8 mouse cellular contexts compared by ENCODE assay signal in the genomic region with DNA sequence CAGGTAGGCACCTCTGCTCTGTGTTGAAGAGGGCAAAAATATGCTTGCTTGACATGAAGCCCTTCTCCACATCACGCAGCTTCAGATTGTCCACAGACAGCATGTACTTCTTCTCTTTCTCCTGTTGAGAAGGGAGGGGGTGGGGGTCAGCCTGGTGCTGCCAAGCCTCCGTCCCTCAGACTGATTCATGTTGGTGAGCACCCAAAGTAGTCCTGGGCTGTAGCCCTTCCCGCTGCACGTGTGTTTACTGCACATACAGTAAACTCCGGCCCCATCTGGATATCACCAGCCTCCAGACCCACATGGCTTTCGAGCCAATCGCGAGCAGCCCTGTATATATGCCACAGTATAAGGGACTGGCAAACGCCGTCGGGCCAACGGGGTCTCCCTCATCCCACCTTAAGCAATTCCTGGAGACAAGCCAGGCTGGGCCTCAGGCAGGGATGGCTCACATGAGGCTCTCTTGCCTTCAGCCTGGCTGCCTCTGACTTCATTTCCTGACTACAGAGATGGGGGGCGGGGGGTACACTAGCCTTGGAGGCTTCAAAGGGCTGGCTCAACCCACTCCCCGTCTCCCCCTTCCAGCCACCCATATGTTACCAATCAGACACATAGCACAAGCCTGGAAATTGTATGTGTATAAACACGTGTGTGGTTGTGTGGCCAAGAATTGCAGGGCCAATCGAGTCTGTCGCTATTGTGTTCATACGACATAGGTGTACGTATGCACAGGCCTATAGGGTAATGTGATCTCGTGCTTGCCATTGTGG. TPM values are rescaled to one million over a fixed set of nuclear protein-coding genes. Genes with fewer than 3 reads are reported as not detected.
A peak's percentile ranks its signal among the peaks of the same experiment; 100 is the strongest.
DNase-seq lines count a peak whose midpoint lies in the region; ATAC-seq and TF ChIP-seq lines count a peak whose summit lies in the region.

No protein-coding gene starts in this region.

- peak; percentile 9; the same call in 1 of the 2 replicates for ATAC-seq in intestine, embryonic 14.5 days (replicated peaks; ENCODE audit: low FRiP score, low TSS enrichment, low read depth)
- peak; percentile 25; the same call in 1 of the 2 replicates for ATAC-seq in stomach, postnatal 0 days (ENCODE audit: low FRiP score, low TSS enrichment)

- no peaks in the 10 kb centered on the region for H3K27me3 ChIP-seq in heart, adult 2 months (ENCODE audit: control insufficient read depth, insufficient read depth, low read length)
- H3K27me3 ChIP-seq in intestine, embryonic 14.5 days (replicated peaks; ENCODE audit: control insufficient read depth, insufficient read depth, low read length), result no peaks in the 10 kb centered on the region
- no peaks in the 10 kb centered on the region for H3K27me3 ChIP-seq in stomach, postnatal 0 days (ENCODE audit: control insufficient read depth, insufficient read depth, low read length)

- H3K4me3 ChIP-seq in heart, adult 2 months, result no peak overlapping the region
- no peak overlapping the region for H3K4me3 ChIP-seq in intestine, embryonic 14.5 days (ENCODE audit: low read depth, low read length)
- no peak overlapping the region for H3K4me3 ChIP-seq in stomach, postnatal 0 days (ENCODE audit: low read depth, low read length)

- no peak overlapping the region for H3K9ac ChIP-seq in heart, adult 2 months (ENCODE audit: low read depth, low read length)
- no peak overlapping the region for H3K9ac ChIP-seq in intestine, embryonic 14.5 days (ENCODE audit: low read length)
- H3K9ac ChIP-seq in stomach, postnatal 0 days (ENCODE audit: low read length), result no peak overlapping the region

- no peaks in the 10 kb centered on the region for H3K36me3 ChIP-seq in heart, adult 2 months (ENCODE audit: control insufficient read depth, insufficient read depth, low read length)
- H3K36me3 ChIP-seq in intestine, embryonic 14.5 days (ENCODE audit: control insufficient read depth, insufficient read depth, low read length), result no peaks in the 10 kb centered on the region
- H3K36me3 ChIP-seq in stomach, postnatal 0 days (ENCODE audit: control insufficient read depth, insufficient read depth, low read length), result no peaks in the 10 kb centered on the region

- H3K4me1 ChIP-seq in heart, adult 2 months (ENCODE audit: control insufficient read depth, insufficient read depth, low read length), result peaks cover 2% of the 10 kb centered on the region; the same call in 1 of the 2 replicates
- peaks cover 43% of the 10 kb centered on the region for H3K4me1 ChIP-seq in intestine, embryonic 14.5 days (replicated peaks; ENCODE audit: control insufficient read depth, insufficient read depth, low read length)
- peaks cover 4% of the 10 kb centered on the region for H3K4me1 ChIP-seq in stomach, postnatal 0 days (replicated peaks; ENCODE audit: control insufficient read depth, insufficient read depth)

- no peaks in the 10 kb centered on the region for H3K79me2 ChIP-seq in heart, adult 2 months (replicated peaks; ENCODE audit: control insufficient read depth, insufficient read depth, low read length)

- no peak for TF ChIP-seq CTCF in heart, adult 2 months (IDR thresholded peaks at IDR 0.05)
- TF ChIP-seq CTCF in stomach, postnatal 0 days (IDR thresholded peaks at IDR 0.05; ENCODE audit: low read depth), result no peak

- no peak for TF ChIP-seq EP300 in heart, adult 2 months (IDR thresholded peaks at IDR 0.05; ENCODE audit: insufficient read depth, low read depth, low read length)
- TF ChIP-seq EP300 in stomach, postnatal 0 days (optimal IDR thresholded peaks at IDR 0.05), result no peak

- 61% methylated on average over 20 of the region's 20 CpGs for WGBS in heart, adult 2 months
- WGBS in intestine, embryonic 14.5 days, result 40% methylated on average over 20 of the region's 20 CpGs
- 47% methylated on average over 20 of the region's 20 CpGs for WGBS in stomach, postnatal 0 days

- TF ChIP-seq POLR2A in heart, adult 2 months (IDR thresholded peaks at IDR 0.05; ENCODE audit: insufficient read depth, low read depth, low read length), result no peak

- peak overlapping the region; percentile 22 for H3K4me2 ChIP-seq in intestine, embryonic 14.5 days (ENCODE audit: low read length)
- no peak overlapping the region for H3K4me2 ChIP-seq in stomach, postnatal 0 days (replicated peaks; ENCODE audit: low read depth)

- no peak for DNase-seq in heart, adult 2 months
- DNase-seq in heart, postnatal 25 days (ENCODE audit: low spot score), result no peak
- peak; percentile 39 to 43 for DNase-seq in right cerebral cortex, postnatal 10 days (ENCODE audit: low spot score in 2 of 2)
- DNase-seq in right cerebral cortex, postnatal 25 days, result no peak
- DNase-seq in intestine, embryonic 14.5 days (ENCODE audit: low spot score), result peak; percentile 73
- DNase-seq in stomach, postnatal 0 days (ENCODE audit: low spot score), result no peak
- no peak for DNase-seq in gastrocnemius, postnatal 36 days
- no peak for DNase-seq in c-Kit-positive CD71-positive TER-119-positive erythroid progenitor cells, embryonic 14.5 days (ENCODE audit: low spot score)

- intact Hi-C loops in heart, adult 2 months (cut with DNase I), result no loop called here
- intact Hi-C loops in heart, postnatal 25 days (cut with DNase I), result no loop called here
- intact Hi-C loops in gastrocnemius, postnatal 36 days (cut with DNase I), result loop anchor here (5.0 kb wide), 1 partner anchor 35 kb away; the partner anchor contains the start of genes Ciz1 and Dnm1

- H3K9me3 ChIP-seq in intestine, embryonic 14.5 days (ENCODE audit: control insufficient read depth, low read length), result no peaks in the 10 kb centered on the region
- H3K9me3 ChIP-seq in stomach, postnatal 0 days (ENCODE audit: control insufficient read depth, low read length), result no peaks in the 10 kb centered on the region

- H3K27ac ChIP-seq in heart, adult 2 months, result peak overlapping the region; percentile 78; the same call in 1 of the 2 replicates
- peak overlapping the region; percentile 92 for H3K27ac ChIP-seq in intestine, embryonic 14.5 days (ENCODE audit: low read depth)
- peak overlapping the region; percentile 93 for H3K27ac ChIP-seq in stomach, postnatal 0 days (replicated peaks)

RNA-seq across cellular contexts. Expression of gene Swi5, which starts 29.2 kb away (rescaled TPM):
- 100 to 1,000 TPM; 205 to 233 TPM for total RNA-seq in heart, adult 2 months (2021)
- polyA plus RNA-seq in heart, adult 2 months (2012; rRNA removed), result 173 and 223 TPM in 2 replicates
- 100 to 1,000 TPM; 177 to 188 TPM for total RNA-seq in heart, postnatal 25 days (2021)
- 162 and 198 TPM in 2 replicates for polyA plus RNA-seq in intestine, embryonic 14.5 days (2014; fragmentation: Nextera tagmentation; extraction: Ambion mirVana)
- polyA plus RNA-seq in stomach, postnatal 0 days (2015; fragmentation: Nextera tagmentation; extraction: Ambion mirVana), result 254 and 313 TPM in 2 replicates
- total RNA-seq in gastrocnemius, postnatal 36 days (2021), result 100 to 1,000 TPM in 1 of 2 experiments, 10 to 100 TPM in 1; 97.6 to 126 TPM

RNA-seq across cellular contexts. Expression of gene Golga2, which starts 29.9 kb away (rescaled TPM):
- total RNA-seq in heart, adult 2 months (2021), result 10 to 100 TPM; 69.8 to 79.9 TPM
- 34.5 and 44.0 TPM in 2 replicates for polyA plus RNA-seq in heart, adult 2 months (2012; rRNA removed)
- 10 to 100 TPM; 70.6 to 71.2 TPM for total RNA-seq in heart, postnatal 25 days (2021)
- polyA plus RNA-seq in intestine, embryonic 14.5 days (2014; fragmentation: Nextera tagmentation; extraction: Ambion mirVana), result 20.1 and 20.2 TPM in 2 replicates
- 18.1 and 18.5 TPM in 2 replicates for polyA plus RNA-seq in stomach, postnatal 0 days (2015; fragmentation: Nextera tagmentation; extraction: Ambion mirVana)
- 10 to 100 TPM; 54.1 to 54.7 TPM for total RNA-seq in gastrocnemius, postnatal 36 days (2021)

RNA-seq across cellular contexts. Expression of gene Ciz1, which starts 35.1 kb away (rescaled TPM):
- 10 to 100 TPM; 26.7 to 29.5 TPM for total RNA-seq in heart, adult 2 months (2021)
- 117 and 128 TPM in 2 replicates for polyA plus RNA-seq in heart, adult 2 months (2012; rRNA removed)
- 10 to 100 TPM; 25.6 to 32.2 TPM for total RNA-seq in heart, postnatal 25 days (2021)
- polyA plus RNA-seq in intestine, embryonic 14.5 days (2014; fragmentation: Nextera tagmentation; extraction: Ambion mirVana), result 48.4 and 53.1 TPM in 2 replicates
- 14.0 and 16.1 TPM in 2 replicates for polyA plus RNA-seq in stomach, postnatal 0 days (2015; fragmentation: Nextera tagmentation; extraction: Ambion mirVana)
- 10 to 100 TPM; 23.2 to 25.4 TPM for total RNA-seq in gastrocnemius, postnatal 36 days (2021)

RNA-seq across cellular contexts. Expression of gene Dnm1, which starts 36.1 kb away (rescaled TPM):
- total RNA-seq in heart, adult 2 months (2021), result 1 to 10 TPM; 4.0 to 5.5 TPM
- 20.4 and 23.1 TPM in 2 replicates for polyA plus RNA-seq in heart, adult 2 months (2012; rRNA removed)
- 1 to 10 TPM; 5.0 to 5.2 TPM for total RNA-seq in heart, postnatal 25 days (2021)
- polyA plus RNA-seq in intestine, embryonic 14.5 days (2014; fragmentation: Nextera tagmentation; extraction: Ambion mirVana), result 22.7 TPM in 2 replicates
- 5.6 and 6.2 TPM in 2 replicates for polyA plus RNA-seq in stomach, postnatal 0 days (2015; fragmentation: Nextera tagmentation; extraction: Ambion mirVana)
- 1 to 10 TPM; 4.8 to 5.3 TPM for total RNA-seq in gastrocnemius, postnatal 36 days (2021)

RNA-seq across cellular contexts. Expression of gene Uck1, which starts 57.1 kb away (rescaled TPM):
- total RNA-seq in heart, adult 2 months (2021), result 10 to 100 TPM; 22.5 to 22.8 TPM
- polyA plus RNA-seq in heart, adult 2 months (2012; rRNA removed), result 41.7 and 43.1 TPM in 2 replicates
- 10 to 100 TPM; 19.6 to 21.7 TPM for total RNA-seq in heart, postnatal 25 days (2021)
- polyA plus RNA-seq in intestine, embryonic 14.5 days (2014; fragmentation: Nextera tagmentation; extraction: Ambion mirVana), result 61.8 and 65.8 TPM in 2 replicates
- polyA plus RNA-seq in stomach, postnatal 0 days (2015; fragmentation: Nextera tagmentation; extraction: Ambion mirVana), result 32.2 and 34.8 TPM in 2 replicates
- 10 to 100 TPM in 1 of 2 experiments, 1 to 10 TPM in 1; 8.1 to 11.6 TPM for total RNA-seq in gastrocnemius, postnatal 36 days (2021)

Comparison
In these comparisons a context has a peak if more than half of its experiments do, and no peak if none do; other contexts are left out.
1. DNase-seq: peak in right cerebral cortex, postnatal 10 days (2 of 2) and intestine, embryonic 14.5 days (single experiment); none in heart, adult 2 months (0 of 2), heart, postnatal 25 days (single experiment), right cerebral cortex, postnatal 25 days (single experiment), stomach, postnatal 0 days (single experiment), gastrocnemius, postnatal 36 days (0 of 2) and c-Kit-positive CD71-positive TER-119-positive erythroid progenitor cells, embryonic 14.5 days (single experiment).
2. Peak in every context shown above with its lines, with median percentiles within 50 percentile points of each other: H3K27ac ChIP-seq.